Mouse (Mus musculus) olfactory bulb, adult 2 months (tissue): ENCODE measurements around the gene Galnt3. TPM values are rescaled to one million over a fixed set of nuclear protein-coding genes. Genes with fewer than 3 reads are reported as not detected.
A peak's percentile ranks its signal among the peaks of the same experiment; 100 is the strongest.

Source experiments
- H3K27ac ChIP-seq: fragments of 200-500 bp; 2 replicates; pipeline ENCODE4 v1.5.1; 2012; ENCODE audit warnings: low read depth, low read length; ENCODE audit not compliant: insufficient read depth
- H3K4me1 ChIP-seq: fragments of 200-500 bp; 2 replicates; pipeline ENCODE4 v1.6.1; 2012; ENCODE audit warnings: low read length; ENCODE audit not compliant: control insufficient read depth, insufficient read depth
- H3K4me3 ChIP-seq: fragments of 200-500 bp; 2 replicates; pipeline ENCODE4 v1.5.1; 2012; ENCODE audit warnings: mild to moderate bottlenecking, low read depth, low read length, moderate library complexity; ENCODE audit not compliant: insufficient read depth
- CTCF ChIP-seq: fragments of 200-500 bp; IDR thresholded peaks from 2 replicates; pipeline ENCODE4 v1.5.1; 2012; ENCODE audit warnings: low read depth, mild to moderate bottlenecking, low read length, moderate library complexity; ENCODE audit not compliant: insufficient read depth
- POLR2A ChIP-seq: fragments of 200-500 bp; IDR thresholded peaks from 2 replicates; pipeline ENCODE4 v1.6.1; 2012; ENCODE audit warnings: mild to moderate bottlenecking, low read depth, low read length, moderate library complexity; ENCODE audit not compliant: insufficient read depth
- WGBS: fragments of 180-500 bp; shearing (Covaris S2); methylation state at CpG from one replicate; pipeline ENCODE4 v1.1.7; 2018; 5-methylcytosine and 5-hydroxymethylcytosine counted together
- polyA plus RNA-seq: library from polyadenylated mRNA; stranded (reverse); fragments of >200 nt; gene quantifications from 2 replicates; pipeline ENCODE4 v1.2.4, GENCODE M21; 2012; ENCODE audit warnings: low replicate concordance; ENCODE audit not compliant: missing spikeins, insufficient read depth, insufficient read length

Galnt3 gene
- not detected in 2 replicates for polyA plus RNA-seq

- no peak within 1 kb of the TSS for H3K27ac ChIP-seq
- 1% methylated on average over 73 of the region's 74 CpGs for WGBS
These were observed at the start of gene Galnt3 for GRCm38 (mm10) chr2:66124591-66125271. Gene Galnt3, minus strand, starts transcription at chr2:66124994.

GRCm38 (mm10) chr2:66173134-66173533, 48.3 kb upstream of the Galnt3 start:
- Histone ChIP-seq H3K4me1 (no peaks in the 10 kb centered on the region), H3K27ac (no peak overlapping the region), H3K4me3 (no peak overlapping the region)
- WGBS, result 88% methylated on average over 5 of the region's 5 CpGs
- TF ChIP-seq CTCF (no peak), POLR2A (no peak)

More at GRCm38 (mm10) chr2:66124591-66125271, at the start of gene Galnt3:
- TF ChIP-seq CTCF (no peak), POLR2A (no peak)
- Histone ChIP-seq H3K4me3 (peak within 1 kb of the TSS; percentile 55), H3K4me1 (peaks cover 11% of the 10 kb centered on the region)

GRCm38 (mm10) chr2:66171643-66172042, 46.8 kb upstream of the Galnt3 start:
- no peaks in the 10 kb centered on the region for H3K4me1 ChIP-seq
- no peak overlapping the region for H3K4me3 ChIP-seq
- TF ChIP-seq POLR2A (no peak), CTCF (no peak)
- no peak overlapping the region for H3K27ac ChIP-seq
- WGBS, result 97% methylated on average over 3 of the region's 3 CpGs

GRCm38 (mm10) chr2:66170721-66171120, 45.9 kb upstream of the Galnt3 start:
- WGBS, result 71% methylated on average over 11 of the region's 11 CpGs
- H3K4me1 ChIP-seq, result no peaks in the 10 kb centered on the region
- no peak overlapping the region for H3K27ac ChIP-seq
- TF ChIP-seq CTCF (no peak), POLR2A (no peak)
- no peak overlapping the region for H3K4me3 ChIP-seq

- 97% methylated on average over 8 of the region's 8 CpGs for WGBS
- H3K4me1 ChIP-seq, result no peaks in the 10 kb centered on the region
- H3K27ac ChIP-seq, result no peak overlapping the region
- no peak overlapping the region for H3K4me3 ChIP-seq
- TF ChIP-seq CTCF (no peak), POLR2A (no peak)
These were observed 40.2 kb upstream of the Galnt3 start for GRCm38 (mm10) chr2:66165025-66165424.

GRCm38 (mm10) chr2:66158140-66158915, 33.5 kb upstream of the Galnt3 start:
- TF ChIP-seq CTCF (no peak), POLR2A (no peak)
- Histone ChIP-seq H3K27ac (no peak overlapping the region), H3K4me3 (no peak overlapping the region), H3K4me1 (no peaks in the 10 kb centered on the region)
- 58% methylated on average over 7 of the region's 7 CpGs for WGBS

- 87% methylated on average over 2 of the region's 2 CpGs for WGBS
- TF ChIP-seq POLR2A (no peak), CTCF (no peak)
- H3K27ac ChIP-seq, result no peak overlapping the region
- H3K4me1 ChIP-seq, result no peaks in the 10 kb centered on the region
- H3K4me3 ChIP-seq, result no peak overlapping the region
These were observed 26.6 kb upstream of the Galnt3 start for GRCm38 (mm10) chr2:66151436-66151835.

- WGBS, result 92% methylated on average over 3 of the region's 3 CpGs
- no peaks in the 10 kb centered on the region for H3K4me1 ChIP-seq
- H3K4me3 ChIP-seq, result no peak overlapping the region
- TF ChIP-seq POLR2A (no peak), CTCF (no peak)
- H3K27ac ChIP-seq, result no peak overlapping the region
These were observed 25.7 kb upstream of the Galnt3 start for GRCm38 (mm10) chr2:66150531-66150930.

- TF ChIP-seq CTCF (no peak), POLR2A (no peak)
- no peak overlapping the region for H3K4me3 ChIP-seq
- H3K27ac ChIP-seq, result no peak overlapping the region
- 90% methylated on average over 10 of the region's 10 CpGs for WGBS
- H3K4me1 ChIP-seq, result no peaks in the 10 kb centered on the region
These were observed 23.9 kb upstream of the Galnt3 start for GRCm38 (mm10) chr2:66148654-66149230.
